Mouse (Mus musculus): Measurements from ENCODE around the gene Wdfy2. TPM values are rescaled to one million over a fixed set of nuclear protein-coding genes. Genes with fewer than 3 reads are reported as not detected.
A peak's percentile ranks its signal among the peaks of the same experiment; 100 is the strongest.

Wdfy2 gene
- total and polyA plus RNA-seq, 3 experiments, result 2.7 to 4.1 TPM; not detected in 1

GRCm38 (mm10) chr14:62873820-62874219, 36.3 kb downstream of the Wdfy2 start:
- Histone ChIP-seq H3K36me3 (ENCODE audit: control insufficient read depth in 1 of 2, insufficient read depth in 2 of 2, low read length in 2 of 2) (peaks cover 0 to 33% of the 10 kb centered on the region in 2 experiments; a peak in 2 of 4 replicates), H3K27ac (ENCODE audit: control insufficient read depth, low read depth, low read length) (no peak overlapping the region), H3K9ac (ENCODE audit: control insufficient read depth, low read depth, low read length, poor library complexity, severe bottlenecking) (no peak overlapping the region), H3K4me3 (ENCODE audit: control insufficient read depth in 1 of 2, insufficient read depth in 1 of 2, low read depth in 2 of 2, low read length in 2 of 2) (no peak overlapping the region), H3K79me2 (ENCODE audit: control insufficient read depth, insufficient read depth, low read length, poor library complexity) (no peaks in the 10 kb centered on the region), H3K4me1 (ENCODE audit: control insufficient read depth in 1 of 2, insufficient read depth in 2 of 2, low read length in 2 of 2) (peaks cover 18% of the 10 kb centered on the region in 2 experiments), H3K9me3 (replicated peaks; ENCODE audit: insufficient read depth, low read length) (no peaks in the 10 kb centered on the region), H3K27me3 (ENCODE audit: control insufficient read depth in 1 of 2, insufficient read depth in 2 of 2, low read length in 2 of 2) (no peaks in the 10 kb centered on the region)
- no peak for DNase-seq (ENCODE audit: low read depth, low spot score)
- TF ChIP-seq MAFK (IDR thresholded peaks at IDR 0.05; ENCODE audit: borderline replicate concordance, low read depth, low read length) (no peak), POLR2AphosphoS5 (IDR thresholded peaks at IDR 0.05; ENCODE audit: borderline replicate concordance, low read depth, low read length) (no peak), SIN3A (IDR thresholded peaks at IDR 0.05; ENCODE audit: low read length) (no peak), MAX (IDR thresholded peaks at IDR 0.05; ENCODE audit: low read length) (no peak), CHD2 (IDR thresholded peaks at IDR 0.05; ENCODE audit: low read length) (no peak), RCOR1 (IDR thresholded peaks at IDR 0.05; ENCODE audit: low read depth, low read length) (no peak), POLR2A (IDR thresholded peaks at IDR 0.05; ENCODE audit: control insufficient read depth in 1 of 2, insufficient read depth in 1 of 2, low read depth in 1 of 2, low read length in 2 of 2, poor library complexity in 1 of 2) (no peak), UBTF (IDR thresholded peaks at IDR 0.05; ENCODE audit: borderline replicate concordance, insufficient read depth, low read depth, low read length) (no peak), ZC3H11A (IDR thresholded peaks at IDR 0.05; ENCODE audit: low read depth, low read length) (no peak), ZMIZ1 (IDR thresholded peaks at IDR 0.05; ENCODE audit: low read depth, low read length) (no peak), EP300 (IDR thresholded peaks at IDR 0.05; ENCODE audit: low read depth in 1 of 2, low read length in 2 of 2) (no peak), SMC3 (IDR thresholded peaks at IDR 0.05; ENCODE audit: low read depth, low read length) (no peak)

- TF ChIP-seq ZMIZ1 (IDR thresholded peaks at IDR 0.05; ENCODE audit: low read depth, low read length) (no peak), ZKSCAN1 (IDR thresholded peaks at IDR 0.05; ENCODE audit: low read depth, low read length) (no peak), MYB (IDR thresholded peaks at IDR 0.05; ENCODE audit: low read depth, low read length) (no peak), NELFE (IDR thresholded peaks at IDR 0.05; ENCODE audit: low read depth, low read length) (no peak)
- Histone ChIP-seq H3K4me1 (ENCODE audit: control insufficient read depth in 1 of 2, insufficient read depth in 2 of 2, low read length in 2 of 2) (peaks cover 13 to 23% of the 10 kb centered on the region in 2 experiments), H3K27ac (ENCODE audit: control insufficient read depth, low read depth, low read length) (no peak overlapping the region), H3K9ac (ENCODE audit: control insufficient read depth, low read depth, low read length, poor library complexity, severe bottlenecking) (no peak overlapping the region), H3K27me3 (ENCODE audit: control insufficient read depth in 1 of 2, insufficient read depth in 2 of 2, low read length in 2 of 2) (no peaks in the 10 kb centered on the region), H3K9me3 (replicated peaks; ENCODE audit: insufficient read depth, low read length) (no peaks in the 10 kb centered on the region), H3K79me2 (ENCODE audit: control insufficient read depth, insufficient read depth, low read length, poor library complexity) (no peaks in the 10 kb centered on the region), H3K4me3 (ENCODE audit: control insufficient read depth in 1 of 2, insufficient read depth in 1 of 2, low read depth in 2 of 2, low read length in 2 of 2) (no peak overlapping the region), H3K36me3 (ENCODE audit: control insufficient read depth in 1 of 2, insufficient read depth in 2 of 2, low read length in 2 of 2) (peaks cover 0 to 35% of the 10 kb centered on the region in 2 experiments; a peak in 2 of 4 replicates)
- no peak for DNase-seq (ENCODE audit: low read depth, low spot score)
Observed at GRCm38 (mm10) chr14:62874348-62874747, 36.9 kb downstream of the Wdfy2 start.

- no peaks in the 10 kb centered on the region for H3K27me3 ChIP-seq (ENCODE audit: control insufficient read depth in 1 of 2, insufficient read depth in 2 of 2, low read length in 2 of 2)
- H3K4me3 ChIP-seq (ENCODE audit: control insufficient read depth in 1 of 2, insufficient read depth in 1 of 2, low read depth in 2 of 2, low read length in 2 of 2), result 0 out of 4 replicates have a peak overlapping the region, but pooled peaks of 1 of the 2 experiments have one; percentile 5
- H3K9me3 ChIP-seq (replicated peaks; ENCODE audit: insufficient read depth, low read length), result no peaks in the 10 kb centered on the region
- no peaks in the 10 kb centered on the region for H3K79me2 ChIP-seq (ENCODE audit: control insufficient read depth, insufficient read depth, low read length, poor library complexity)
- H3K4me1 ChIP-seq (ENCODE audit: control insufficient read depth in 1 of 2, insufficient read depth in 2 of 2, low read length in 2 of 2), result peaks cover 14 to 25% of the 10 kb centered on the region in 2 experiments
- peaks cover 0 to 33% of the 10 kb centered on the region in 2 experiments; a peak in 2 of 4 replicates for H3K36me3 ChIP-seq (ENCODE audit: control insufficient read depth in 1 of 2, insufficient read depth in 2 of 2, low read length in 2 of 2)
- H3K9ac ChIP-seq (ENCODE audit: control insufficient read depth, low read depth, low read length, poor library complexity, severe bottlenecking), result no peak overlapping the region
- peak overlapping the region; percentile 10; the same call in 1 of the 2 replicates for H3K27ac ChIP-seq (ENCODE audit: control insufficient read depth, low read depth, low read length)
- DNase-seq (ENCODE audit: low read depth, low spot score), result peak; percentile 73
- TF ChIP-seq POLR2AphosphoS2 (IDR thresholded peaks at IDR 0.05; ENCODE audit: low read length), result no peak
- peak; percentile 39; the same call in 1 of the 2 replicates for TF ChIP-seq MXI1 (IDR thresholded peaks at IDR 0.05; ENCODE audit: low read depth, low read length)
- no peak for TF ChIP-seq MEF2A (IDR thresholded peaks at IDR 0.05; ENCODE audit: extremely low read depth, insufficient replicate concordance, low read depth, low read length, poor library complexity, severe bottlenecking)
- peak; percentile 78 for TF ChIP-seq TAL1 (IDR thresholded peaks at IDR 0.05; ENCODE audit: low read length)
- no peak for TF ChIP-seq GABPA (IDR thresholded peaks at IDR 0.05; ENCODE audit: low read depth, low read length)
- no peak for TF ChIP-seq CHD1 (IDR thresholded peaks at IDR 0.05; ENCODE audit: low read depth, low read length)
- TF ChIP-seq ETS1 (IDR thresholded peaks at IDR 0.05; ENCODE audit: low read depth, low read length), result peak; percentile 24; the same call in 1 of the 2 replicates
- no peak for TF ChIP-seq NRF1 (IDR thresholded peaks at IDR 0.05; ENCODE audit: insufficient read depth, low read depth, low read length, poor library complexity, severe bottlenecking)
- no peak for TF ChIP-seq MAFK (IDR thresholded peaks at IDR 0.05; ENCODE audit: borderline replicate concordance, low read depth, low read length)
- TF ChIP-seq RAD21 (IDR thresholded peaks at IDR 0.05; ENCODE audit: low read depth, low read length), result no peak
- TF ChIP-seq RCOR1 (IDR thresholded peaks at IDR 0.05; ENCODE audit: low read depth, low read length), result no peak
- TF ChIP-seq JUND (IDR thresholded peaks at IDR 0.05; ENCODE audit: low read depth, low read length), result no peak
- no peak for TF ChIP-seq BHLHE40 (IDR thresholded peaks at IDR 0.05; ENCODE audit: borderline replicate concordance, low read depth, low read length)
- no peak for TF ChIP-seq UBTF (IDR thresholded peaks at IDR 0.05; ENCODE audit: borderline replicate concordance, insufficient read depth, low read depth, low read length)
Observed at GRCm38 (mm10) chr14:62878076-62878475, 40.6 kb downstream of the Wdfy2 start.

All from MEL (cell line).